Mouse (Mus musculus): Measurements from ENCODE around the gene Zeb2.

DNA sequence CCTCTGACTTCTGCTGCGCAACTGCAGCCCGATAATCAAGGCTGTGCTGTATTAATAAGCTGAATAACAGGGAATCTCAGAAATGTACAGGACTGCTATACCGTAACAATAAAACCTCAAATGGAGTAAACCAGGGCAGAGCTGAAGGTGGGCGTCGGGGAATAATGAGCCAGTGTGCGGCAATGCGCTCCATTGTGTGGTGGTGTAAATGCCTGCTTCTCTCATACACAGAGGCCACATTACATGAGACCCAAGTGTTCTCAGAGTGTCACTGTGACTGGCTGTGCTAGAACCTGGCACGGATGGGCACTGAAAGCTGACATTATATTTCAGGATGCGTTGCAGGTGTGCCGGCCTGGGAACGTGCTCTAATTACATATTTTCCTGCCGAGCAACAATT, 58.2 kb downstream of the Zeb2 start:
- TF ChIP-seq POLR2A (IDR thresholded peaks at IDR 0.05; ENCODE audit: borderline replicate concordance, extremely low read depth, insufficient read depth, insufficient read length, poor library complexity, severe bottlenecking) (no peak), CTCF (IDR thresholded peaks at IDR 0.05; ENCODE audit: borderline replicate concordance, extremely low read depth, insufficient read depth, insufficient read length) (no peak)
